7 mouse cellular contexts compared by ENCODE assay signal in genomic region chr2:5097786-5098445, GRCm38 (mm10). TPM values are rescaled to one million over a fixed set of nuclear protein-coding genes. Genes with fewer than 3 reads are reported as not detected.
A peak's percentile ranks its signal among the peaks of the same experiment; 100 is the strongest.
DNase-seq lines count a peak whose midpoint lies in the region; ATAC-seq and TF ChIP-seq lines count a peak whose summit lies in the region.

No protein-coding gene starts in this region.

- peak; percentile 30 for DNase-seq in lung, embryonic 14.5 days
- no peak for DNase-seq in lung, postnatal 4 days
- peak; percentile 22 for DNase-seq in forebrain, embryonic 10.5 days (ENCODE audit: extremely low spot score, low spot score)
- no peak for DNase-seq in intestine, embryonic 14.5 days (ENCODE audit: low spot score)
- peak; percentile 47 for DNase-seq in neural tube, embryonic 10.5 days (ENCODE audit: extremely low spot score, low spot score)
- no peak for DNase-seq in gastrocnemius, postnatal 14 days
- DNase-seq in urinary bladder, postnatal 25 days (ENCODE audit: low spot score): no peak

- H3K4me3 ChIP-seq in lung, embryonic 14.5 days (ENCODE audit: low read depth, low read length): peak overlapping the region; percentile 25
- H3K4me3 ChIP-seq in forebrain, embryonic 10.5 days: peak overlapping the region; percentile 34
- peak overlapping the region; percentile 6 for H3K4me3 ChIP-seq in intestine, embryonic 14.5 days (ENCODE audit: low read depth, low read length)

- no peaks in the 10 kb centered on the region for H3K36me3 ChIP-seq in lung, embryonic 14.5 days (ENCODE audit: insufficient read depth)
- H3K36me3 ChIP-seq in forebrain, embryonic 10.5 days (replicated peaks): no peaks in the 10 kb centered on the region
- no peaks in the 10 kb centered on the region for H3K36me3 ChIP-seq in intestine, embryonic 14.5 days (ENCODE audit: control insufficient read depth, insufficient read depth, low read length)

- peak overlapping the region; percentile 61 for H3K4me2 ChIP-seq in lung, embryonic 14.5 days
- H3K4me2 ChIP-seq in intestine, embryonic 14.5 days (ENCODE audit: low read length): peak overlapping the region; percentile 47

- no peaks in the 10 kb centered on the region for H3K9me3 ChIP-seq in lung, embryonic 14.5 days (ENCODE audit: low read depth, low read length)
- no peaks in the 10 kb centered on the region for H3K9me3 ChIP-seq in forebrain, embryonic 10.5 days
- H3K9me3 ChIP-seq in intestine, embryonic 14.5 days (ENCODE audit: control insufficient read depth, low read length): 0 out of 2 replicates have a peak, but pooled peaks cover 4% of the 10 kb centered on the region

- peak overlapping the region; percentile 46; the same call in 1 of the 2 replicates for H3K9ac ChIP-seq in lung, embryonic 14.5 days
- H3K9ac ChIP-seq in intestine, embryonic 14.5 days (ENCODE audit: low read length): peak overlapping the region; percentile 34

- no peak overlapping the region for H3K27ac ChIP-seq in lung, embryonic 14.5 days (ENCODE audit: low read depth)
- H3K27ac ChIP-seq in forebrain, embryonic 10.5 days: peak overlapping the region; percentile 58
- no peak overlapping the region for H3K27ac ChIP-seq in intestine, embryonic 14.5 days (ENCODE audit: low read depth)

- no peak for ATAC-seq in lung, embryonic 14.5 days (ENCODE audit: insufficient read depth)
- no peak for ATAC-seq in intestine, embryonic 14.5 days (replicated peaks; ENCODE audit: low FRiP score, low TSS enrichment, low read depth)

- intact Hi-C loops in gastrocnemius, postnatal 14 days (cut with DNase I; ENCODE audit: low total_unique reads): loop anchor here (10.0 kb wide), 1 partner anchor 297 kb away; no protein-coding TSS in a partner anchor

- WGBS in lung, embryonic 14.5 days: 12% methylated on average over 20 of the region's 20 CpGs
- 38% methylated on average over 20 of the region's 20 CpGs for WGBS in forebrain, embryonic 10.5 days
- 13% methylated on average over 20 of the region's 20 CpGs for WGBS in intestine, embryonic 14.5 days

- TF ChIP-seq CTCF in lung, embryonic 14.5 days (IDR thresholded peaks at IDR 0.05; ENCODE audit: low read depth): no peak

- no peaks in the 10 kb centered on the region for H3K27me3 ChIP-seq in lung, embryonic 14.5 days (ENCODE audit: insufficient read depth, low read length)
- peaks cover 15% of the 10 kb centered on the region for H3K27me3 ChIP-seq in forebrain, embryonic 10.5 days (ENCODE audit: poor library complexity, severe bottlenecking)
- H3K27me3 ChIP-seq in intestine, embryonic 14.5 days (replicated peaks; ENCODE audit: control insufficient read depth, insufficient read depth, low read length): no peaks in the 10 kb centered on the region

- 0 out of 2 replicates have a peak, but pooled peaks cover 2% of the 10 kb centered on the region for H3K4me1 ChIP-seq in lung, embryonic 14.5 days (ENCODE audit: insufficient read depth)
- H3K4me1 ChIP-seq in forebrain, embryonic 10.5 days: peaks cover 16% of the 10 kb centered on the region
- H3K4me1 ChIP-seq in intestine, embryonic 14.5 days (replicated peaks; ENCODE audit: control insufficient read depth, insufficient read depth, low read length): 0 out of 2 replicates have a peak, but pooled peaks cover 5% of the 10 kb centered on the region

RNA-seq across cellular contexts. Expression of gene Optn, which starts 34.1 kb away (rescaled TPM):
- polyA plus RNA-seq in lung, embryonic 14.5 days (2014; fragmentation: Nextera tagmentation; extraction: Ambion mirVana): 5.8 and 6.5 TPM in 2 replicates
- polyA plus RNA-seq in forebrain, embryonic 10.5 days (2016; fragmentation: Nextera tagmentation; extraction: Ambion mirVana): 2.3 and 2.6 TPM in 2 replicates
- polyA plus RNA-seq in intestine, embryonic 14.5 days (2014; fragmentation: Nextera tagmentation; extraction: Ambion mirVana): 7.3 and 8.2 TPM in 2 replicates
- total RNA-seq in gastrocnemius, postnatal 14 days (2021): 10 to 100 TPM; 27.2 to 33.8 TPM

RNA-seq across cellular contexts. Expression of gene Ccdc3, which starts 39.7 kb away (rescaled TPM):
- 0.78 and 1.4 TPM in 2 replicates for polyA plus RNA-seq in lung, embryonic 14.5 days (2014; fragmentation: Nextera tagmentation; extraction: Ambion mirVana)
- polyA plus RNA-seq in forebrain, embryonic 10.5 days (2016; fragmentation: Nextera tagmentation; extraction: Ambion mirVana): 0.92 and 1.8 TPM in 2 replicates
- 10.2 and 11.0 TPM in 2 replicates for polyA plus RNA-seq in intestine, embryonic 14.5 days (2014; fragmentation: Nextera tagmentation; extraction: Ambion mirVana)
- total RNA-seq in gastrocnemius, postnatal 14 days (2021): 1 to 10 TPM; 7.5 to 8.8 TPM

Comparison
In these comparisons a context has a peak if more than half of its experiments do, and no peak if none do; other contexts are left out.
1. DNase-seq: peak in lung, embryonic 14.5 days (single experiment), forebrain, embryonic 10.5 days (single experiment) and neural tube, embryonic 10.5 days (single experiment); none in lung, postnatal 4 days (0 of 2), intestine, embryonic 14.5 days (single experiment), gastrocnemius, postnatal 14 days (single experiment) and urinary bladder, postnatal 25 days (single experiment).
2. Peak in every context shown above with its lines, with median percentiles within 50 percentile points of each other: H3K4me3 ChIP-seq.